Mouse (Mus musculus) CH12.LX (cell line): ENCODE measurements at regions not wholly inside any gene's neighbourhood (a gene's known extent, or its start where the extent isn't known, plus 50 kb on each side); places are given as distances from the start of the nearest gene placed in this dataset.

Experiments used
- DNase-seq: peaks from one replicate; pipeline ENCODE4 v3.0.0-alpha.2; 2013; ENCODE audit errors: extremely low read depth
- H3K27ac ChIP-seq: 2 replicates; pipeline ENCODE4 v1.5.1; 2012; ENCODE audit warnings: low read depth, mild to moderate bottlenecking, control low read depth, moderate library complexity; ENCODE audit not compliant: insufficient read depth
- H3K27me3 ChIP-seq: replicated peaks from 2 replicates; pipeline ENCODE3; 2012; ENCODE audit warnings: inconsistent platforms
- H3K36me3 ChIP-seq, 2 experiments: replicated peaks in 1 of 2; 2 replicates each; pipeline versions ENCODE3 to v1.6.1; 2012; ENCODE audit warnings: inconsistent platforms in 1 of 2, low read length in 1 of 2, mild to moderate bottlenecking in 1 of 2, mixed read lengths in 1 of 2, moderate library complexity in 1 of 2; ENCODE audit not compliant: control insufficient read depth in 1 of 2, insufficient read depth in 1 of 2
- H3K4me1 ChIP-seq, 2 experiments: 2 replicates each; pipeline ENCODE4 v1.6.1; 2012; ENCODE audit warnings: inconsistent platforms in 1 of 2, moderate library complexity in 1 of 2; ENCODE audit not compliant: insufficient read depth in 2 of 2, control insufficient read depth in 1 of 2
- H3K4me2 ChIP-seq: 2 replicates; pipeline ENCODE4 v1.6.1; 2012; ENCODE audit warnings: low read depth, mild to moderate bottlenecking, control low read depth; ENCODE audit not compliant: poor library complexity, insufficient read depth, severe bottlenecking
- H3K4me3 ChIP-seq, 3 experiments: fragments of 150-350 bp in 1 of 3; sonication (generic) in 1 of 3; replicated peaks in 1 of 3; 2 replicates each; pipeline versions ENCODE3 to v1.5.1; 2011 to 2012; ENCODE audit warnings: low read depth in 2 of 3, low read length in 2 of 3, mild to moderate bottlenecking in 2 of 3, moderate library complexity in 2 of 3, control low read depth in 1 of 3, improper control_type of control experiment in 1 of 3, inconsistent platforms in 1 of 3, mixed read lengths in 1 of 3; ENCODE audit not compliant: poor library complexity in 1 of 3
- H3K79me2 ChIP-seq: replicated peaks from 2 replicates; pipeline ENCODE4 v1.6.1; 2012; ENCODE audit warnings: mild to moderate bottlenecking, moderate library complexity; ENCODE audit not compliant: control insufficient read depth, poor library complexity, insufficient read depth, severe bottlenecking; ENCODE audit errors: extremely low read depth
- H3K9ac ChIP-seq: 2 replicates; pipeline ENCODE4 v1.6.1; 2012; ENCODE audit warnings: low read depth, mild to moderate bottlenecking, control low read depth, moderate library complexity; ENCODE audit not compliant: insufficient read depth
- H3K9me3 ChIP-seq: replicated peaks from 2 replicates; pipeline ENCODE3; 2012; ENCODE audit warnings: low read length, inconsistent platforms, mixed read lengths
- BHLHE40 ChIP-seq: IDR thresholded peaks from 2 replicates; pipeline ENCODE4 v1.6.1; 2011; ENCODE audit warnings: mild to moderate bottlenecking, low read depth, low read length, improper control_type of control experiment
- CHD1 ChIP-seq: IDR thresholded peaks from 2 replicates; pipeline ENCODE4 v1.6.1; 2012; ENCODE audit warnings: low read depth, low read length, improper control_type of control experiment, inconsistent platforms
- E2F4 ChIP-seq: IDR thresholded peaks from 2 replicates; pipeline ENCODE4 v1.6.1; 2011; ENCODE audit warnings: low read depth, low read length, improper control_type of control experiment; ENCODE audit not compliant: insufficient replicate concordance
- EP300 ChIP-seq: IDR thresholded peaks from 2 replicates; pipeline ENCODE4 v1.6.1; 2011; ENCODE audit warnings: low read length, improper control_type of control experiment
- ETS1 ChIP-seq: conservative IDR thresholded peaks from 2 replicates; pipeline ENCODE4 v1.6.1; 2012; ENCODE audit warnings: low read depth, mild to moderate bottlenecking, inconsistent platforms, low read length, improper control_type of control experiment, moderate library complexity
- GABPA ChIP-seq: IDR thresholded peaks from 2 replicates; pipeline ENCODE4 v1.6.1; 2012; ENCODE audit warnings: low read depth, low read length, improper control_type of control experiment, inconsistent platforms; ENCODE audit not compliant: insufficient replicate concordance
- IRF4 ChIP-seq: IDR thresholded peaks from 2 replicates; pipeline ENCODE4 v1.6.1; 2014; ENCODE audit warnings: low read depth, mild to moderate bottlenecking, inconsistent platforms, low read length, improper control_type of control experiment
- JUN ChIP-seq: IDR thresholded peaks from 2 replicates; pipeline ENCODE4 v1.6.1; 2011; ENCODE audit warnings: low read depth, mild to moderate bottlenecking, low read length, improper control_type of control experiment, moderate library complexity; ENCODE audit not compliant: insufficient read depth
- MAX ChIP-seq: IDR thresholded peaks from 2 replicates; pipeline ENCODE4 v1.6.1; 2011; ENCODE audit warnings: low read length, improper control_type of control experiment
- SMC3 ChIP-seq: IDR thresholded peaks from 2 replicates; pipeline ENCODE4 v1.6.1; 2011; ENCODE audit warnings: low read depth, low read length, improper control_type of control experiment
- TBP ChIP-seq: conservative IDR thresholded peaks from 2 replicates; pipeline ENCODE4 v1.6.1; 2011; ENCODE audit warnings: low read depth, low read length, improper control_type of control experiment
- TCF12 ChIP-seq: IDR thresholded peaks from 2 replicates; pipeline ENCODE4 v1.6.1; 2014; ENCODE audit warnings: low read depth, mild to moderate bottlenecking, inconsistent platforms, low read length, improper control_type of control experiment
- USF1 ChIP-seq: IDR thresholded peaks from 2 replicates; pipeline ENCODE4 v1.6.1; 2014; ENCODE audit warnings: low read depth, mild to moderate bottlenecking, inconsistent platforms, low read length, improper control_type of control experiment
- ZKSCAN1 ChIP-seq: IDR thresholded peaks from 2 replicates; pipeline ENCODE4 v1.6.1; 2012; ENCODE audit warnings: low read depth, inconsistent platforms, low read length, improper control_type of control experiment, borderline replicate concordance
- dilution Hi-C: fragments of 300-500 bp; cut with MboI; formaldehyde crosslinking; loops from 2 replicates; pipeline ENCODE4 v1.14.3; 2020; ENCODE audit warnings: low sequenced_read_pairs; ENCODE audit not compliant: extremely low pct_unique_long_range_greater_than_20kb, extremely low pct_ligation_motif_present
- in situ Hi-C: fragments of 300-500 bp; cut with MboI; formaldehyde crosslinking; loops from 3 replicates; pipeline ENCODE4 v1.14.3; 2019; ENCODE audit warnings: low sequenced_read_pairs, low pct_ligation_motif_present, low pct_unique_long_range_greater_than_20kb, mixed read lengths

DNA sequence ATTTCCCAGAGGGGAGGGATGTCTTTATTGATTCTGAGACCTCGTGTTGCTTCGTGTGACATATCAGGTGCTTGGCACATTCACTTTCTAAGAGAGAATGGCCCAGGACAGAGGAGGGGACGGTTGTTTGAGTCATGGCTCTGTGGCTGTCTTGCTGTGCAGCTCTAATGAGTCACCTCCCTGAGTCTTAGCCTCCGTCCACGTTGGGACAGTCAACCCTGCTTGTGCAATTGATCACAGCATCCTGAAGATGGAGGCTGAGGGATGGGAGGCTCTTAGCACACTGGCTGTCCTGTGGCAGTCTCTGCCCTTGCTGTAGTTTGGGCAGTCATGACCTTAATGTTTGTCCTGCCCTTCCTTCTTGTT lies 73.7 kb upstream of the 2410004P03Rik start:
- TF ChIP-seq GABPA (no peak), IRF4 (no peak), BHLHE40 (no peak), SMC3 (no peak), TCF12 (no peak), USF1 (no peak), EP300 (no peak), ETS1 (no peak), MAX (no peak), JUN (no peak), ZKSCAN1 (no peak), CHD1 (no peak)
- Histone ChIP-seq H3K9ac (no peak overlapping the region), H3K4me3 (no peak overlapping the region), H3K4me2 (no peak overlapping the region), H3K27me3 (no peaks in the 10 kb centered on the region), H3K27ac (no peak overlapping the region), H3K9me3 (no peaks in the 10 kb centered on the region), H3K4me1 (peaks cover 0 to 10% of the 10 kb centered on the region in 2 experiments; a peak in 1 of 4 replicates), H3K79me2 (no peaks in the 10 kb centered on the region), H3K36me3 (no peaks in the 10 kb centered on the region)
- in situ Hi-C loops: no loop called here
- DNase-seq: no peak
- dilution Hi-C loops: no loop called here

GRCm38 (mm10) chr12:17084499-17085208 lies 73.1 kb upstream of the 2410004P03Rik start:
- Histone ChIP-seq H3K9ac (no peak overlapping the region), H3K4me3 (no peak overlapping the region), H3K27ac (no peak overlapping the region), H3K4me1 (peaks cover 0 to 13% of the 10 kb centered on the region in 2 experiments; a peak in 2 of 4 replicates), H3K9me3 (no peaks in the 10 kb centered on the region), H3K79me2 (no peaks in the 10 kb centered on the region), H3K27me3 (no peaks in the 10 kb centered on the region), H3K4me2 (no peak overlapping the region), H3K36me3 (no peaks in the 10 kb centered on the region)
- in situ Hi-C loops (no loop called here), dilution Hi-C loops (no loop called here)
- no peak for TF ChIP-seq TBP
- TF ChIP-seq E2F4: no peak
- no peak for DNase-seq
